Mouse (Mus musculus): Measurements from ENCODE around the gene Mgp.

DNA sequence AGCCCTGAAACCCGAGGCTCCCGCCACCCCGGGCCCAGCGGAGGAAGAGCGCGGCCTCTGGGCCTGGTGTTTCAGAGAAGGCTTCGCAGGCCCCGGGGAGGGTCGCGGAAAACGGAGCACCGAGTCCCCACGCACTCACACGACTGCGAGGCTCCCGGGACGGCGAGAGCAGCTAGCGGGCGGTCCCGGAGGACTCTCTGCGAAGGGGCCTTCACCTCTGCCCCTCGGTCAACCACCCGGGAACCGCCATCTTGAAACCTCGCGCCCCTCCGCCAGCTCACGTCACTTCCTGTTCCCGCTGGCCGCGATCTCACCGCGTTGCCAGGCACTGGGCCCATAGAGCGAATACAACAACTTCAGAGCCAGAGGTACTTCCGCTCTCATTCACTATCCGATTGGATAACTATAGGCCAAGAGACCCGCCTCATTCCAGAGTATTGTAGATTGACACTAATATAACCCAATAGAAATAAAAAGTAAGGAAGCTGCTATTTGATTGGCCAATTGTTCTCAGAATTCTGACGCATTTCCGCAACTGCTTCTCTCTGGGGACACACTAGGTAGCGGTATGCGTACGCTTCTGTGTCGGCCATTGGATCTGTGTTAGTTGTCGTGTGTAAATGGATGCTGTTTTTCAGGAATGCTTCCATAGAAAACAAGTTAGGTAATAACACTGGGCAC lies 47.6 kb downstream of the Mgp start, which contains the start of gene Wbp11:
- TF ChIP-seq CTCF (IDR thresholded peaks at IDR 0.05) (peak; percentile 65), EP300 (IDR thresholded peaks at IDR 0.05) (peak; percentile 77; the same call in 1 of the 2 replicates)
